Mouse (Mus musculus) gastrocnemius, postnatal 36 days (tissue): ENCODE data around the gene Tenm4. TPM values are rescaled to one million over a fixed set of nuclear protein-coding genes. Genes with fewer than 3 reads are reported as not detected.

Experiments used
- DNase-seq, 2 experiments: peaks; one replicate each; pipeline ENCODE4 v3.0.0; 2022
- intact Hi-C: fragments of 180-260 bp; cut with DNase I; formaldehyde crosslinking; loops from one replicate; pipeline ENCODE4 v1.15.1; 2025
- total RNA-seq, 2 experiments: library from RNA; stranded (reverse); gene quantifications; 2 replicates each; pipeline ENCODE4 v1.2.3; 2021

The Tenm4 gene
- total RNA-seq, 2 experiments from 2014 or later, result 0.69 to 1.1 TPM

DNA sequence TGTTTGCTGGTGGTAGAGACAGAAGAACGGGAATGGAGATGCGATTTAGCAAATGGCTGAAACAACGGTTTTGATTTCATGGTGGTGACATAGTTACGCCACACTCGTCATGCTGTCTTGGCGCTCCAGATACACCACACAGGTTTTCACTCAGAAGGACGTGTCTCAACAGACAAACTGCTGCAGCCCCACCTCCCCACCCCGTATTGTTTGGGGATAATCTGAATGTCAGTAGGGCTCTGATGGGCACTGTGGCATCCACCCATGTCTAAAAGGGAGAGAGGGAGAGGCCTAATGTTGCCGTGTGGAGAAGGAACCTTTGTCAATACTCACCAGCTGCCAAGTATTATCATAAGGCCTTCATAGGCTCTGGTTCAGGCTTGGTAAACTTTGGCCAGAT, 14.4 kb downstream of the Tenm4 start:
- DNase-seq, result no peak
- intact Hi-C loops, result no loop called here

DNA sequence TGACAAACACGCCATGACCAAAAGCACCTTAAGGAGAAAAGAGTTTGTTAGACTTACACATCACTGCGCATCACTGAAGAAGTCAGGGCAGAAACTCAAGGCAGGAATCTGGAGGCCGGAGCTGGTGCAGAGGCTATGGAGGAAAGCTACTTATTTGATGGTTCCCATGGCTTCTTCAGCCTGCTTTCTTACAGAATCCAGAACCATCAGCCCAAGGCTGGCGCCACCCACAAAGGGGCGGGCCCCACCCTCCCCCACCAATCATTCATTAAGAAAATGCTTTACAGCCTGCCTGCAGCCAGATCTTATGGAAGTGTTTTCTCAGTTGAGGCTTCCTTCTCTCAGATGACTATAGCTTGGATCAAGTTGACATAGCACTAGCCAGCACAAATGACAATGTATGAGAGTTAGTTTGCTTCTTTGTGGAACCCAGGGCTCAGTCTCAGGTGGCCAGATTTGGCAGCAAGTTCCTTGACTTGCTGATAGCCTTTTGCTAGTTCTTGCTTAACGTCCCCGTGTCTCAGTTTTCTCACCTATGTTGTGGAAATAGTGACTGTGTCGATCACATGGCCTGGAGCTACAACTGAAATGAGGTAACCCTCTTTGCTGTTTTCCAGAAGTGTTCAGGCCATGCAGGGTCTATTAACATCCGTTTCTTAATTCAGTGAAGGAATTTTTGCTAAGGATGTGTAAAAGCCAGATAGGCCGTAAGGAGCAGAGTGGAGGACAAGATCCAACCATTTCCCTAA, 32.9 kb downstream of the Tenm4 start:
- no peak for DNase-seq
- intact Hi-C loops, result no loop called here

DNA sequence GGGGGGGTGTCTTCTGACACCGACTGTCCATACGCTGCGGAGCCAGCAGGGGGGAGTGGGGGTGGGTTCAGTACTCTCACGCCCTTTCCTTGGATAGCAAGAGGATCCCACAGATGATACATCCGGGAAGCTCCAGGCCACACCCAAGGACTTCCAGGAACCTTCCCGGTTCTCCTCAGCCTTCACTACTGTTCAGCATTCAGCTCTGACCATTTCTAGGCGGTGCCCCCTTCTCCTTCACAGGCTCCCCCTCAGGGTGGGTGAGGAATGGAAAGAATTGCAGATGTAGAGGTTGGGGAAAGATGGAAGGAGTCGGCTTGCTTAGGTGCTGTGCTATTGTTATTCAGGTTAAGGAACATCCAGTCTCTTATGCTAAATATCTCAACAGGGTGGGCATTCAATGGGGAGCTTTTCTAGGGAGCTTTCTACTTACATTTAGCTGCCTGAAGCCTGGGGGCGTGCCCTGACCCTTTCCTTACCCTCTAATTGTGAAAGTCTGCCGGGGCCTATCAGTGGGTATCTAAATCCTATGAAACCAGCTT, 33.8 kb downstream of the Tenm4 start:
- intact Hi-C loops, result no loop called here

DNA sequence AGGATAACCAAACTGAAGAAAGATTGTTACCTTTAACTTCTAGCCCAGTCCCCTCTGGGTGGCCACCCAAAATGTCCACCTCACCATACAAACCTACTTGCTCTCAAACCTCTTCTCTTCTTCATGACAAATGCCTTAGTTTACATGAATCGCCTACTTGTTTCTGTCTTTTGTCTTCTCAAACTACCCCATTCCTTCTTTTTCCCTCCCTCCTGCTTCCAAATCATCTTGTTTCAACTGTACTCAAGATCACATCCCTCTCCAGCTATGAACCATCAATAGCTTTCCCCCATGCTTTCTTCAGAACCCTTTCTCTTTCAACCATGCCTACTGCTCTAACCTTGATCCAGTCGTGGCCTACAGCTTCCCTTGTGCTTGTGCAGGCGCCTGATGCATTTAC, 36.0 kb downstream of the Tenm4 start:
- no peak for DNase-seq
- intact Hi-C loops, result no loop called here

More for the DNA sequence above, 33.8 kb downstream of the Tenm4 start:
- no peak for DNase-seq

DNA sequence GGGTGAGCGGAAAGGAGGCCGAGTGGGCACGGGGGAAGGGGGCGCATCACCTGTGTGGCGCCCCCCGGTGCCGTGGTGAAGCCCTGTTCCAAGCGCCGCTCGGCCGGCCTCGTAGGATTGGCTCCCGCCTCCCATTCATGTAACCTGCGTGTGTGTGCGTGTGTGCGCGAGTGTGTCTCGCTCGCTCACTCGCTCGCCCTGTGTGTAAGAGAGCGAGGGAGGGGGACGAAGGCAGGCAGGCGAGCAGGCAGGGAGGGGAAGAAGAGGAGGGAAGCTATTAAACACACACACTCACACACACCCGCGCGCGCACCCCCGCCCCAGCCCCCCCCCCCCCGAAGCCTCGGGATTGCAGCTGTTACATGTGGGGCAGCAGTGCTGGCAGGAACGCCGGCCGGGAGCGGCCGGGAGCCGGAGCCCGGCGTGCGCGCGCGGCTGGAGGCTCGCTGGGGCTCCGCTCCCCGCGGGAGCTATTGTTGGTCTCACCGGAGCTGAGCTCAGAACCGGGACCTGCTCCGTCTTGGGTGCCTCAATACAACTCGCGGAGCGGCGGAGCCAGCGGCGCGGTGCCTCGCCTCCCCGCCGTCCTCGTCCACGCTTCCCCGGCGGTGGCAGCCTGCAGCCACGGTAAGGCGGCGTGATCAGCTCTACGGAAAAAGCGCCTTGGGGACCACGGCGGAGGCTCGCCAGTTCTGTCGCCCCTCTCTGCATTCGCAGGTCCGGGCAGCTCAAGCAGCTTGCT, 38.9 kb downstream of the Tenm4 start:
- intact Hi-C loops, result no loop called here
- no peak for DNase-seq

DNA sequence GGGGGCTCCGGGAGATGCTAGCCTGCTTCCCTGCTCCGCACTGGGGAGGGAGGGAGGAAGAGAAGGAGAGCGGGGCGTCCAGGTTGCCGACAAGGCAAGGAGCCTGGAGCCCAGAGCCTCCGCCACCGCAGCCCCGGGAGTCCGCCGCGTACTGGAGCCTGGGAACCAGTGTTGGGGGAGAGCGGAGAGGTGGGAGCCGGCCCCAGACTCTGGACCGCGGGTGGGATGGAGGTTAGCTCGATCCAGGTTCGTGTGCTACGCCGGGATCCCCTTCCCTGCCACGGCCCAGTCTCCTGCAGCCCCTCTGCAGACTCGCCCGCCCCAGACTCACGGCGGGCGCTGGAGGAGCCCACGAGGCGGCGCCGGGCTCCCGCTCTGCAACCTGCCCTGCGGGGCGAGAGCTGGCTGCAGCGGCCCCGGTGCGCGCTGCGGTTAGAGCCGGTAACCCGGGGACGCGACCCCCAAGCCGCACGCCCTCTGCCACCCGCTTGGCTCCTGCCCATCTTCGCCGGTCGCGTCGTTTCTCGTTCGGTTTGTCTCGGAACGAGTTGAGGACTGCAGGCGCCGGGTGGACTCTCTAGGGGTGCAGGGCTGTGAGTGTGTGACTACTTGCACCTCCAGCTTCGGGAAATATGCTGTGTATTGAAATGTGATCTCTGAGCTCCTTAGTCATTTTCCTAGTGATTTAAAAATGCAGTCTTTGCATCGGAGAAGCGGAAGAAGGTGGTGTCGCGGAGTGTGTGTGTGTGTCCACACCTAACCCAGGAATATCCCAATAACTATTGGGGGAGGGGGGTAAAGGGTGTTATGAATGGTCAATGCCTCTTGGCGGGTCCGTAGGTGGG, 39.7 kb downstream of the Tenm4 start:
- intact Hi-C loops, result no loop called here
- DNase-seq, result peak in 1 of 2 experiments; percentile 34

DNA sequence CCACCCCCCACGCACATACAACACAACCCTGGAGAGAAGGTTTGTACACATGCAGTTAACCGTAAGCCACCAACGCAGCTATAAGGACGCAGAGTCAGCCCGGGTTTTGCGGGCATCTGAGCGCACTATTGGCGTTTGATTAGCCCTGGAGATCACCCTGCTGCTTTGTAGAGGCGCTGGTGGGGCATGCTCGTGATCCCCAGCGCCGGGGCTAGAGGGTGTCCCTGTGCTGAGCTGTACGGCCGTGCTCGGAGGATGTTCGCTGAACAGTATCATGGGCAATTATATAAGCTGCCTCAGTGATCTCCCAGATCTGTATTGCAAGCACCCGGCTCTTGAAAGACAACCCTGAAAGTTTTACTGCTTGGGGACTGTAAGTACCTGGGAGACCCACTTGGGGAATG, 40.6 kb downstream of the Tenm4 start:
- intact Hi-C loops, result no loop called here
- DNase-seq, result peak in 1 of 2 experiments; percentile 16

DNA sequence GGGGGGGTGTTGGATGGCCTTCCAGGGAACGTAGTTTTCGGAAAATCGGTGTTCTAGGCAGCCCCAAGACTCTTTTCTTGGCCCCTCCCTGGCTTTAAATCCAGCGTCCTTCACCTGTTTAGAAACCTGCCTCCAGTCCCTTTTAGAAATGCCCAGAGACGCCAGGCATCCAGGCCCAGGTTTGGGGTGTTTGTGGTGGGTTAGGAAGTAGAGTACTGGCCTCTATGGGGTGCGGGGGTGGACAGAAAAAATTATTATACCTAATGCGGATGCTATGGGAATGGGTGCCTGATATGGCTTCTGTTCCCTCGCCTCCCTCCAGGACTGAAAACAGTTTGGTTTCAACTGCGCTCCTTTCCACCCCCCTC, 41.2 kb downstream of the Tenm4 start:
- intact Hi-C loops, result no loop called here
- DNase-seq, result no peak

DNA sequence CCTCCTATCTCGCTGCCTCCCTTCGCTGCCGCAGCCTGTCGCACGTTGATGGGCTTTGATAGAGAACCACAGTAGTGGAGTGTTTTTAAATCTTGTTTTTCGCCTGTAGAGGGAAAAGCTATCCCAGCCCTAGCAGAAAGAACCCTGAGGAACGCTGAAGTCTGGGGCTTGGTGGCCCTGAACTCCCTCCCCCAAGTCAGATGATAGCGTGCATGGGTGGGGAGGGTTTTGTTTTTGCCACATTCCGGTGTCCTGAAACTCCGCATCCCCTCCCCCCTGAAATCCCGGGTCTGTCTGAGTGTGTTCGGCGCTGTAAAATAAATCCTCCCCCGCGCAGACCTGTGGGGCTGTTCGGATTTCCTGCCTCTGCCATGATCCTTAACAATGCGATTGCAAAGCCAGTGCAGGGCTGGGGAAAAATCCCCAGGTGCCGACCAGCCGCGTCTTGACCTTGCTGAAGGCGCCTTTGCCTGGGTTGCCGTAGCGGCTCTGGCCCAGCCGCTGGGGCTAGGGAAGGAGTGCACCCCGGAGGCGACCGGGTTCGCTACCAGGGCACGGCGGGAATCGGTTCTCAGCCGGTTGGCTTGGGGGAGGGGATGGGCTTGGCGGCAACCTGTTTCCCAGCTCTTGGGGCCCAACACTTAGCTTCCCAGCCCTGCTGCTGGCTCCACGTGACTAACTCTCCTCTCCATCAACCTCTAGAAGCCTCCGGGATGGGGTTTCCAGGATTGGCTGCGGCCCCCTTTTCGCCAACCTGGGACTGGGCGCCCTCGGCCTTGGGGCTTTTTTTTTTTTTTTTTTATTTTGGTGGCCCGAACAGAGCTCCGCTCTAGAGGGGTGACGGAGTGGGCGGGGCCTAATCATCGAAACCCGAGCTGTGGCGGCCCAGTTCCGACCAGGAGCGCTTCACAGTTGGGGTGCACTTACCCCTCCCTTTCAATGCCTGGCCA, 41.8 kb downstream of the Tenm4 start:
- peak; percentile 10 to 22 for DNase-seq
- intact Hi-C loops, result no loop called here

DNA sequence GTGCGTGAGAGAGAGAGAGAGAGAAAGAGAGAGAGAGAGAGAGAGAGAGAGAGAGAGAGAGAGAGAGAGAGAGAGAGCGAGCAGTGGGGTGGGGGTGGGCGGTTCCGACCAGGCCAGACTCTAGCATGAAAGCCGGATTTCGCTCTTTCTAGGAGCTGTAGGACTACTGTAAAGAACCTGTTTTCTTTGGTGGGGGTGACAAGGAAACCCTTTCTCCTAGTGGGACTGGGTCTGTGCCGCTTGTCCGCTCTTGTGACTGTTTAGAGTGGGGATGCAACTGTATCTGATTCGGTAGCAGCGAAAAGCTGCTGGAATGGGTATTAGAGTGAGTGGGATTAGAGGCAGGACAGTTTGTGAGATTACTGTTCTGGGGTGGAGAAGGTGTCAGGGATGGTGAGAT, 42.7 kb downstream of the Tenm4 start:
- DNase-seq, result no peak
- intact Hi-C loops, result no loop called here

DNA sequence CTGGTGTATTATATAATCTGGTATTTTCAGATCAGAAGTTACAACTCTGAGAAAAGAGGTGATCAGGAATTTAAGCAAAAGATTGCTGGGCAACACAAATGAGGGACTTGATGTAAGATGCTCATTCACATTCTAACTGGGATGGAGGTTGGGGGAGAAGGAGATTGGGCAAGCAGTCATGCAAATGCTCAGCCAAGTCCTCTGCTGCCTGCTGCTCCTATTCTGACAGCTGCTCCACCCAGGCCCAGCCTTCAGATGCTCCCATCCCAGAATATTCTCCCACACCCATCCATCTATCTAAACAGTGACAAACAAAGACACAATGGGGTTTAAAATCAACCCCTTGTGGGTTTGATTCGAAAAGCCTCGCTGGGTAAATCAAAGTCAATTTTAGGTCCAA, 43.8 kb downstream of the Tenm4 start:
- DNase-seq, result no peak
- intact Hi-C loops, result no loop called here

DNA sequence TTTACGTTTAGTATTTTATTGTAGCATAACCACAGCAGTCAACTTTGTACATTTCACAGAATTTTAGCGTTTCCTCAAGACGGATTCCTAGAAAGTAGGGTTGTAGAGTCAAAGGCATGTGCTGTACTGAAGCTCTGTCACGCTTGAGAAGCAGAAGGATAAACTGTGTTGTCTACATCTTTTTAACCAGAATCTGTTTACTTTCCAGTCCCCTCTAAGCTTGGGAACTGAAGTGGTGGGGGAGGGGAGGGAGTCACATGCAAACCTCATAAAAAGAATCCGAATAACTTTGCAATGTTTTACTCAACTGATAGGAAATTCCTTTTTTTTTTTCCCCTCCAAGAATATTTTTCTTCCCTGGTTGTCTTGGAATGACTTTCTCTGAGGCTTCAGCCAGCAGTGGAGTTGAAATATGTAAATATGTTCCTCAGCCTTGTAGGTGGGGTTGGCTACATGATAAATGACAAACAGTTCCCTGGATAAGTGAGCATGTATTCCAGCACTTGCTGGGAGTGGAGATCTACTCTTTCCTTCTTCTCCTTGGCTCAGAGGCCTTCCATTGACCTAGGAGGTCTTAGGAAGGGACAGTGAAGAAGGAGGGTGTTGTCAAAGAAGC, 45.0 kb downstream of the Tenm4 start:
- intact Hi-C loops, result no loop called here
- DNase-seq, result no peak

DNA sequence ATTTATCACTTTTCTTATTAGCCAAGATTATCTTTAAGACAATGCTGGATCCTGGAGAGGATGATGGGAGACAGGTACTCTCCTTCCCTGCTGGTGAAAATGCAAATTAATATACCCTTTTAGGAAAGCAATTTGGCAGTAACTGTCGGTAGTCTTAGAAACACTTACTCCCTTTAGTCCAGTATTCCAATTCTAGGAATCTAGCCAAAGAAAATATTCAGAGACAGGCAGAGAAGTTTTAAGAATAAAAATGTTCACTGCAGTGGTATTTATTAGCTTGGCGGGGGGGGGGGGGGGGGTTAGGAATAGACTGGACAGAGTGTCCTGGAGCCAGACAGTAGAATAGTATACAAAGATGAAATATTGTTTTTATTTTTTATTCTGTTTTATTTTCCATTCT, 48.3 kb downstream of the Tenm4 start:
- intact Hi-C loops, result no loop called here
- no peak for DNase-seq

DNA sequence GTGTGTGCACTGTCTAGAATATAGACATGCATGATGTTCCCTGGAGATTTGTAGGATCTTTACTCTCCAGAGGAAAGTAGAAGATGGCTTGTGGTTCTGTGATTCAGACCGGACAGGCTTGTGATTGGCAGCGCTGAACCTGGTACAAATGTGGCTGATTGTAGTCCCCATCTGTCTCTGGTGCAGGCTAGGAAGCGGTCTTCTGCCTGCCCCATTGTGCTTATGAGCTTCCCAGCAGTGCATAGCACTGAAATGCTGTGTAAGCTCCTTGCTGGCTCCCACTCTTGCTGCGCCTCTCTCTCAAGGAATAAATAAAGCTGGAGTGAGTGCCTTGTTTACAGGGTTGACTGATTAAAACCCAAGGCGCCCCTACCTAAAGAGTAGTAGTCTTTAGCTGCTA, 49.6 kb downstream of the Tenm4 start:
- intact Hi-C loops, result no loop called here
- DNase-seq, result no peak

DNA sequence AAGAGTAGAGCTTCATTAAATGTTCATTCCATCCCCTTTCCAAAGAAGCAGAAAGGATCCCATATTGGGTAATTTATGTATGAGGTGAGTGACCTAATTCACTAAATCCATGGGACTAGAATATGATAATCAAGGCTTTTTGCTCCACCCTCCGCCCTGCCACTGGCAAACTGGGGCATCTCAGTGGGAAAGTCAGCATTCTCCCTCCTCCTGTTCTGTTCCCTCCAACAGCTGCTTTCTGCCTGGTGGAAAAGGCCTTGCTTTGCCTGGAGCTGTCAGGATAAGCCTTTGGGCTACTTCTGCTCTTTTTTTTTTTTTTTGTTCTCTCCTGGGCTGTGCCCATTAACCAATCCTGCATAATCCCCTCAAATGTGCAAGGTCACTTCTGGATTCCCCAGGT, 51.5 kb downstream of the Tenm4 start:
- intact Hi-C loops, result no loop called here
- DNase-seq, result no peak

DNA sequence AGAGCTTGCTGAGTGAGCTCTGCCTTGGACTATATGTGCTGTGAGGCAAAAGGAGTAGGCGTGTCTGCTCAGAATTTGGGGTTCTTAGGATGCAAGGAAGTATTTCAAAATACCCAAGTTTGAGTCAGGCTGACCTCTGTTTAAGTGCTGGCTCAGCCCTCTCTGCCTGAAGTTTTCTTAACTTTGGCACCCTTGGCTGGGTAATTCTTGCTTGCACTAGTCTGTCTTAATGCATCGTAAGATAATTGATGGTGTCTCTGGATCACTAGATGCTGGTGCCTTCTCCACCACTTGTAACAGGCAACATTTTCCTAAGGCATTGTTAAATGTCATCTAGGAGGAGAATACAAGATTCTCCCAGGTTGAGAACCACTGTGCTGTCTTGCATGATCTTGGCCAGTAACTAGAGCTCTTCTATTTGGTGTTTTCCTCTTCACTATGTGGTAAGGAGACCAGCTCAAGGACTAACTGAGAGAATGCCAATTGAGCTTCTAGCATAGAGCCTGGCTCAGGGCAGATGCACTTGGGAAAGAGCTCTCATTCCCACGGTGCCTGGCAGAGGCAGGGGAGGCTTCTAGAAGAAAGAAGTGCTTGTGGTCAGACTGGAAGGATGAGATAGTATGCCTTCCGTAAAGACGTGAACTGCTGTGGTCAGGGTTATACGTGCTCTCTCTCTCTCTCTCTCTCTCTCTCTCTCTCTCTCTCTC, 57.7 kb downstream of the Tenm4 start:
- intact Hi-C loops, result no loop called here
- no peak for DNase-seq

DNA sequence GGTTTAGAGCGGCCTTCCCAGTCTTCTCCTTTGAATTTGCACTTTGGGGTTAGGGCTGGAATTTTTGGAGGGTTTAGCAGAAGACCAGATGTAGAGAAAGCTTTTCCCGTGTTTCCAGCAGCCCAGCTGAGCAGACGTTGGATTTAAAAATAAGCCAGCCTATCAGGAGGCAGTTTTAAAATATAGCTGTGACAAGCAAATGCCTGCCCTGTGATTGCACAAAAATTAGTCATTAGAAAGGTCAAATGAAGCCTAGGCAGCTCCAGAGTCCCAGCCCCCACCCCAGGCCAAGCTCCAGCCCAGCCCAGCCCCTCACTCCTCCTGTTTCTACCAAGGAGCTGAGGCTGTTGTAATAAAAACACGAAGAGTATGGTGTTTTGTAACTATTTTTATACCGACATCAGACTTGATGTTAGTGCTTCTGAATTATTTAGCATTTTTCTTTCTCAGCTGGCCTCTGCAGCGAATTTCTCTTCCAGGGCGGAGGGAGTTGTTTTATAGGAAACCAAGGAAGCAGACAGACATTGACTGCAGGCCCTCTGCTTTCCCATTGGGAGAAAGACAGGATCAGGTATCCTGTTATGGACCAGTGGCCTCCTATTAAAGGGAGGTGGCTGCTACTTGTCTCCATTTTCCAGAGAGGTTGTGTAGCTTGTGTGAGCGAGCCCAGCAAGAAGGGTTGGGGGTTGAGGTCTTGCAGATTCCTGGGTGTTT, 59.1 kb downstream of the Tenm4 start:
- no peak for DNase-seq
- intact Hi-C loops, result no loop called here

DNA sequence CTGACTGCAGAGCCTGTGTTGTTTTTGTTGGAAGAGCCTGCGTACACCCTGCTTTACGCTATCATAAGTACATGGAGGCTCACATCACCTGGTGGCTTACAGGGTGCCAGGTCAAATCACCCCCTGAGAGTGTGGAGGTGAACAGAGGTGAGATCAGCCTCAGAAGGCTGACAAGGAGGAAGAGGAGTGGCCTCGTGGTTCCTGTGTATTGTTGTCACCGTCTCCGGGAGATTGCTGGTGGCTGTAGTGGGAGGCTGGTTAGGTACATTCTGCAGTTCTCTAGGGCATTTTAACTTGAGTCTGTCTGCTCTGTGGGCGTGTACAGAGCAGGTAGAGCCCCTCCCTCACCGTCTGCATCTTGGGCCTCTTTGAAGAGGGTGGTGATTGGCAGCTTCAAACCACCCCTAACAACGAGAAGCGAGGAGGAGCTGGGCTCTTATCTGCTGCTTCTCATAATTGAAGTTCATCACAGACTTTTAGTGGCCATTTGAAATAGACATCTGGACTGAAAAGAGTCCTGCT, 59.7 kb downstream of the Tenm4 start:
- DNase-seq, result no peak
- intact Hi-C loops, result no loop called here
